Mouse (Mus musculus) forebrain, embryonic 12.5 days (tissue): ENCODE measurements around the gene Gm7942. TPM values are rescaled to one million over a fixed set of nuclear protein-coding genes. Genes with fewer than 3 reads are reported as not detected.
"Not testable (repeated sequence)": the region's sequence is repeated elsewhere in the genome, so short reads cannot be mapped to it uniquely, and the experiment has no call there.

Source experiments
- ATAC-seq: fragments of 200-750 bp; cut with Nextera tagmentation; 2 replicates; pipeline ENCODE4 v1.8.0; 2017; ENCODE audit warnings: moderate TSS enrichment; ENCODE audit not compliant: low FRiP score
- H3K27ac ChIP-seq: fragments of 300-500 bp; sonication (generic); 2 replicates; pipeline ENCODE4 v1.5.1; 2016; ENCODE audit warnings: mild to moderate bottlenecking
- H3K27me3 ChIP-seq: fragments of 300-500 bp; sonication (generic); 2 replicates; pipeline ENCODE4 v1.6.1; 2016; ENCODE audit warnings: mild to moderate bottlenecking
- H3K36me3 ChIP-seq: fragments of 300-500 bp; sonication (generic); replicated peaks from 2 replicates; pipeline ENCODE4 v1.6.1; 2016; ENCODE audit warnings: mild to moderate bottlenecking
- H3K4me1 ChIP-seq: fragments of 300-500 bp; sonication (generic); 2 replicates; pipeline ENCODE4 v1.6.1; 2016
- H3K4me2 ChIP-seq: fragments of 300-500 bp; sonication (generic); 2 replicates; pipeline ENCODE4 v1.6.1; 2016; ENCODE audit warnings: mild to moderate bottlenecking, moderate library complexity
- H3K4me3 ChIP-seq: fragments of 300-500 bp; sonication (generic); replicated peaks from 2 replicates; pipeline ENCODE4 v1.5.1; 2016; ENCODE audit warnings: mild to moderate bottlenecking
- H3K9ac ChIP-seq: fragments of 300-500 bp; sonication (generic); 2 replicates; pipeline ENCODE4 v1.6.1; 2016; ENCODE audit warnings: mild to moderate bottlenecking
- H3K9me3 ChIP-seq: fragments of 300-500 bp; sonication (generic); 2 replicates; pipeline ENCODE4 v1.6.1; 2016
- WGBS: fragments of 180-500 bp; shearing (Covaris S2); methylation state at CpG from one replicate; pipeline ENCODE4 v1.1.7; 2016; 5-methylcytosine and 5-hydroxymethylcytosine counted together
- polyA plus RNA-seq: library from polyadenylated mRNA; unstranded; fragments of >200 nt; fragmentation: Nextera tagmentation; extraction: Ambion mirVana; gene quantifications from 2 replicates; pipeline ENCODE4 v1.2.1, GENCODE M21; 2016

Gm7942 gene
- polyA plus RNA-seq: not detected in 2 replicates

GRCm38 (mm10) chr5:95106638-95107037, at the start of gene Gm7942:
Gm7942 (plus strand) TSS chr5:95106938.
- ATAC-seq, H3K36me3 ChIP-seq, H3K4me2 ChIP-seq, H3K4me1 ChIP-seq, H3K9ac ChIP-seq, H3K27ac ChIP-seq, H3K27me3 ChIP-seq, H3K9me3 ChIP-seq, H3K4me3 ChIP-seq: not testable (repeated sequence)
- no CpG with 5 or more reads among the region's 3 CpGs for WGBS

Other genes with a start within 250 kb of the Gm7942 start
- not detected in 2 replicates for gene Gm3183, start 241.5 kb upstream of the Gm7942 start, polyA plus RNA-seq
- not detected in 2 replicates for gene Gm6367, start 118.3 kb upstream of the Gm7942 start, polyA plus RNA-seq
- gene Gm16513, start 75.7 kb downstream of the Gm7942 start, polyA plus RNA-seq: not detected in 2 replicates
- gene Gm10424, start 165.8 kb downstream of the Gm7942 start, polyA plus RNA-seq: not detected in 2 replicates
- gene Gm3259, start 199.0 kb downstream of the Gm7942 start, polyA plus RNA-seq: not detected in 2 replicates